Mouse (Mus musculus) small intestine, adult 2 months (tissue): Measurements from ENCODE around the gene Lmnb2. TPM values are rescaled to one million over a fixed set of nuclear protein-coding genes. Genes with fewer than 3 reads are reported as not detected.

ENCODE experiments used
- H3K27ac ChIP-seq: fragments of 200-500 bp; 2 replicates; pipeline ENCODE4 v1.5.1; 2012; ENCODE audit warnings: low read depth, low read length, control low read depth, inconsistent platforms; ENCODE audit not compliant: insufficient read depth
- H3K27me3 ChIP-seq: fragments of 200-500 bp; 2 replicates; pipeline ENCODE4 v1.6.1; 2012; ENCODE audit warnings: mild to moderate bottlenecking, moderate library complexity, low read length, inconsistent platforms; ENCODE audit not compliant: control insufficient read depth, insufficient read depth
- H3K36me3 ChIP-seq: fragments of 200-500 bp; 2 replicates; pipeline ENCODE4 v1.6.1; 2012; ENCODE audit warnings: mild to moderate bottlenecking, low read length, control low read depth, inconsistent platforms; ENCODE audit not compliant: control insufficient read depth, insufficient read depth
- H3K4me1 ChIP-seq: fragments of 200-500 bp; 2 replicates; pipeline ENCODE4 v1.6.1; 2012; ENCODE audit warnings: low read length, inconsistent platforms, mixed read lengths; ENCODE audit not compliant: control insufficient read depth, insufficient read depth, insufficient read length
- H3K4me3 ChIP-seq: fragments of 200-500 bp; 2 replicates; pipeline ENCODE4 v1.5.1; 2012; ENCODE audit warnings: low read depth, mild to moderate bottlenecking, control low read depth, inconsistent platforms, low read length, moderate library complexity
- CTCF ChIP-seq: fragments of 200-500 bp; IDR thresholded peaks from 2 replicates; pipeline ENCODE4 v1.5.1; 2012; ENCODE audit warnings: low read depth, mild to moderate bottlenecking, control low read depth, inconsistent platforms, low read length, moderate library complexity, mixed read lengths; ENCODE audit not compliant: insufficient replicate concordance, insufficient read length; ENCODE audit errors: extremely low read depth
- POLR2A ChIP-seq: fragments of 200-500 bp; IDR thresholded peaks from 2 replicates; pipeline ENCODE4 v1.6.1; 2012; ENCODE audit warnings: low read depth, mild to moderate bottlenecking, control low read depth, inconsistent platforms, low read length, moderate library complexity
- WGBS: fragments of 180-500 bp; shearing (Covaris S2); methylation state at CpG from one replicate; pipeline ENCODE4 v1.1.7; 2018; 5-methylcytosine and 5-hydroxymethylcytosine counted together
- polyA plus RNA-seq: library from polyadenylated mRNA; depleted of rRNA; stranded (reverse); fragments of >200 nt; gene quantifications from 2 replicates; pipeline ENCODE4 v1.2.3, GENCODE M21; 2012

Lmnb2 gene
- polyA plus RNA-seq, 1 experiment, result 29.2 TPM

DNA sequence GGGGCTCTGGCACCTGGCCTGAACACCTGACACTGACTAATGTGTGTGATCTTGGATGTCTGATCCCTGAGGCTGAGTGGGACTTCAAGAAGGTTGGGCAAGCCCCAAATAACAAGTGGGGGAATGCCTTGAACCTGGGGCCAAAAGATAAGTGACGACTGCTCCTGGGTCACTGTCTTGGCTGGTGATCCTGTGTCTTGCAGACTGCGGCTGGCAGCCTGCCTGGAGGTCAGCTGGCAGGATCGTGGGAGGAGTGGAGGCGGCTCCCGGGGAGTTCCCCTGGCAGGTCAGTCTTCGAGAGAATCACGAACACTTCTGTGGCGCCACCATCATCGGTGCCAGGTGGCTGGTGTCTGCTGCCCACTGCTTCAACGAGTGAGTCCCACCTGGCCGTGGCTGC is 30.9 kb downstream of the Lmnb2 start:
- Histone ChIP-seq H3K27me3 (0 out of 2 replicates have a peak, but pooled peaks cover 4% of the 10 kb centered on the region), H3K27ac (no peak overlapping the region), H3K36me3 (no peaks in the 10 kb centered on the region), H3K4me1 (peaks cover 5% of the 10 kb centered on the region), H3K4me3 (no peak overlapping the region)
- 10% methylated on average over 11 of the region's 11 CpGs for WGBS
- TF ChIP-seq CTCF, result no peak
- TF ChIP-seq POLR2A, result no peak

GRCm38 (mm10) chr10:80881301-80881700 is 36.7 kb downstream of the Lmnb2 start:
- 29% methylated on average over 10 of the region's 10 CpGs for WGBS
- Histone ChIP-seq H3K4me1 (no peaks in the 10 kb centered on the region), H3K27ac (no peak overlapping the region), H3K4me3 (no peak overlapping the region), H3K27me3 (no peaks in the 10 kb centered on the region), H3K36me3 (no peaks in the 10 kb centered on the region)
- TF ChIP-seq POLR2A (no peak), CTCF (peak; percentile 82)

DNA sequence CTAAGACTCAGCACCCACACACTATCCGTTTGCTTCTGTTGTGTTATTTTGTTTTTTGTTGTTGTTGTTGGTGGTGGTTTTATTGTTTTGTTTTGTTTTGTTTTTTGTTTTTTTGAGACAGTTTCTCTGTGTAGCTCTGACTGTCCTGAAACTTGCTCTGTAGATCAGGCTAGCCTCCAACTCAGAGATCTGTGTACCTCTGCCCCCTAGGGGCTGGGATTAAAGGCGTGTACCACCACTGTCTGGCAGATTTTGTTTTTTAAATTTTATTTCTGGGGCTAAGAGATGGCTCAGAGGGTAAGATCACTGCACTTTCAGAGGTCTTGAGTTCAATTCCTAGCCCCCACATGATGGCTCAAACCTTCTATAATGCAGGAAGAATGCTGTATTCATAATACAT is 37.1 kb downstream of the Lmnb2 start:
- 66% methylated on average over 2 of the region's 2 CpGs for WGBS
- H3K36me3 ChIP-seq, result no peaks in the 10 kb centered on the region
- H3K4me3 ChIP-seq, result no peak overlapping the region
- no peaks in the 10 kb centered on the region for H3K27me3 ChIP-seq
- no peak for TF ChIP-seq POLR2A
- TF ChIP-seq CTCF, result no peak
- H3K27ac ChIP-seq, result no peak overlapping the region
- H3K4me1 ChIP-seq, result no peaks in the 10 kb centered on the region

- WGBS, result 11% methylated on average over 5 of the region's 5 CpGs
- Histone ChIP-seq H3K4me1 (no peaks in the 10 kb centered on the region), H3K27ac (no peak overlapping the region), H3K36me3 (no peaks in the 10 kb centered on the region), H3K4me3 (no peak overlapping the region), H3K27me3 (no peaks in the 10 kb centered on the region)
- TF ChIP-seq POLR2A, result no peak
- peak; percentile 80; the same call in 1 of the 2 replicates for TF ChIP-seq CTCF
These were observed 37.9 kb downstream of the Lmnb2 start for GRCm38 (mm10) chr10:80880131-80880641.

GRCm38 (mm10) chr10:80876594-80876993 is 41.5 kb downstream of the Lmnb2 start:
- no peak overlapping the region for H3K4me3 ChIP-seq
- TF ChIP-seq CTCF (no peak), POLR2A (no peak)
- WGBS, result 31% methylated on average over 3 of the region's 3 CpGs

GRCm38 (mm10) chr10:80876028-80876427 is 42.0 kb downstream of the Lmnb2 start:
- Histone ChIP-seq H3K4me1 (peaks cover 6% of the 10 kb centered on the region), H3K27ac (no peak overlapping the region), H3K4me3 (no peak overlapping the region), H3K27me3 (no peaks in the 10 kb centered on the region), H3K36me3 (no peaks in the 10 kb centered on the region)
- peak; percentile 45; the same call in 1 of the 2 replicates for TF ChIP-seq CTCF
- TF ChIP-seq POLR2A, result no peak
- 26% methylated on average over 5 of the region's 5 CpGs for WGBS

More at GRCm38 (mm10) chr10:80876594-80876993, 41.5 kb downstream of the Lmnb2 start:
- H3K36me3 ChIP-seq, result no peaks in the 10 kb centered on the region
- no peak overlapping the region for H3K27ac ChIP-seq
- H3K27me3 ChIP-seq, result no peaks in the 10 kb centered on the region
- H3K4me1 ChIP-seq, result peaks cover under 1% of the 10 kb centered on the region; the same call in 1 of the 2 replicates

DNA sequence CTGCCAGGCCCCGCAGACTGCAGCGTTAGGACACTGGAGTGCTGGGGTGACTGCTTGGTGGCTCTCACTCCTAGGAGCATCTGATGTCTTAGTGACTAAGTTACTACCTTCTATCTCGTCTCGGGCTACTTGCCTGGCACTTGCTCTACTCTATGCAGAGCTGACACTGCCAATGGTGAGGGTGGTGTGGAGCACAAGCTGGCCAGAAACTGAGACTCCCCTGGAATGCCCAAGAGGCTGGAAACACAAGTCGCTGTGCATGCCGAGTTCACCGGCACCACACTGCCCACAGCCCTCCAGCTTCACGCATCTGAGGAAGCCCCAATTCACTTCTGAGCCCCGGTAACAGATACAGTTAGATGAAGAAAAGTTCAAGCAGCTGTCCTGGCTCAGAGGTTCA is 44.0 kb downstream of the Lmnb2 start:
- no peak for TF ChIP-seq POLR2A
- TF ChIP-seq CTCF, result no peak
- H3K36me3 ChIP-seq, result no peaks in the 10 kb centered on the region
- H3K27me3 ChIP-seq, result no peaks in the 10 kb centered on the region
- peaks cover 9% of the 10 kb centered on the region for H3K4me1 ChIP-seq
- H3K27ac ChIP-seq, result no peak overlapping the region
- WGBS, result 79% methylated on average over 9 of the region's 9 CpGs
- H3K4me3 ChIP-seq, result no peak overlapping the region
